Mouse (Mus musculus): ENCODE measurements around the gene Cpxm2. TPM values are rescaled to one million over a fixed set of nuclear protein-coding genes. Genes with fewer than 3 reads are reported as not detected.

Gene Cpxm2
- polyA plus RNA-seq, 1 experiment: 1.6 TPM

- Histone ChIP-seq H3K4me3 (replicated peaks; ENCODE audit: insufficient read depth, low read depth, low read length) (no peak overlapping the region), H3K4me1 (ENCODE audit: control insufficient read depth, insufficient read depth, low read length) (no peaks in the 10 kb centered on the region), H3K27ac (ENCODE audit: insufficient read depth, low read length) (no peak overlapping the region), H3K27me3 (ENCODE audit: control insufficient read depth, insufficient read depth, low read length) (no peaks in the 10 kb centered on the region; the same call in 1 of the 2 replicates)
- no peak for DNase-seq
- no peak for TF ChIP-seq POLR2A (IDR thresholded peaks at IDR 0.05; ENCODE audit: borderline replicate concordance, insufficient read depth, low read length)
- TF ChIP-seq CTCF (IDR thresholded peaks at IDR 0.05; ENCODE audit: borderline replicate concordance, insufficient read depth, low read depth, low read length): no peak
- 68% methylated on average over 7 of the region's 7 CpGs for WGBS
These were observed 31.3 kb downstream of the Cpxm2 start for GRCm38 (mm10) chr7:132123211-132123610.

GRCm38 (mm10) chr7:132119817-132120216 is 34.7 kb downstream of the Cpxm2 start:
- DNase-seq: no peak
- Histone ChIP-seq H3K27me3 (ENCODE audit: control insufficient read depth, insufficient read depth, low read length) (no peaks in the 10 kb centered on the region; the same call in 1 of the 2 replicates), H3K4me1 (ENCODE audit: control insufficient read depth, insufficient read depth, low read length) (no peaks in the 10 kb centered on the region), H3K27ac (ENCODE audit: insufficient read depth, low read length) (no peak overlapping the region), H3K4me3 (replicated peaks; ENCODE audit: insufficient read depth, low read depth, low read length) (no peak overlapping the region)
- 82% methylated on average over 4 of the region's 4 CpGs for WGBS
- TF ChIP-seq POLR2A (IDR thresholded peaks at IDR 0.05; ENCODE audit: borderline replicate concordance, insufficient read depth, low read length) (no peak), CTCF (IDR thresholded peaks at IDR 0.05; ENCODE audit: borderline replicate concordance, insufficient read depth, low read depth, low read length) (no peak)

GRCm38 (mm10) chr7:132111770-132112169 is 42.8 kb downstream of the Cpxm2 start:
- Histone ChIP-seq H3K4me3 (replicated peaks; ENCODE audit: insufficient read depth, low read depth, low read length) (no peak overlapping the region), H3K27ac (ENCODE audit: insufficient read depth, low read length) (no peak overlapping the region), H3K4me1 (ENCODE audit: control insufficient read depth, insufficient read depth, low read length) (no peaks in the 10 kb centered on the region), H3K27me3 (ENCODE audit: control insufficient read depth, insufficient read depth, low read length) (no peaks in the 10 kb centered on the region)
- 50% methylated on average over 5 of the region's 5 CpGs for WGBS
- TF ChIP-seq POLR2A (IDR thresholded peaks at IDR 0.05; ENCODE audit: borderline replicate concordance, insufficient read depth, low read length) (no peak), CTCF (IDR thresholded peaks at IDR 0.05; ENCODE audit: borderline replicate concordance, insufficient read depth, low read depth, low read length) (no peak)
- DNase-seq: peak in 1 of 2 experiments; percentile 21

GRCm38 (mm10) chr7:132110308-132110707 is 44.2 kb downstream of the Cpxm2 start:
- peak in 1 of 2 experiments; percentile 14 for DNase-seq
- no peak for TF ChIP-seq POLR2A (IDR thresholded peaks at IDR 0.05; ENCODE audit: borderline replicate concordance, insufficient read depth, low read length)
- no peak for TF ChIP-seq CTCF (IDR thresholded peaks at IDR 0.05; ENCODE audit: borderline replicate concordance, insufficient read depth, low read depth, low read length)
- Histone ChIP-seq H3K27ac (ENCODE audit: insufficient read depth, low read length) (no peak overlapping the region), H3K4me3 (replicated peaks; ENCODE audit: insufficient read depth, low read depth, low read length) (no peak overlapping the region), H3K4me1 (ENCODE audit: control insufficient read depth, insufficient read depth, low read length) (no peaks in the 10 kb centered on the region), H3K27me3 (ENCODE audit: control insufficient read depth, insufficient read depth, low read length) (no peaks in the 10 kb centered on the region)
- 93% methylated on average over 3 of the region's 3 CpGs for WGBS

GRCm38 (mm10) chr7:132106891-132107290 is 47.6 kb downstream of the Cpxm2 start:
- no peak for DNase-seq
- Histone ChIP-seq H3K4me3 (replicated peaks; ENCODE audit: insufficient read depth, low read depth, low read length) (no peak overlapping the region), H3K27me3 (ENCODE audit: control insufficient read depth, insufficient read depth, low read length) (no peaks in the 10 kb centered on the region), H3K27ac (ENCODE audit: insufficient read depth, low read length) (no peak overlapping the region), H3K4me1 (ENCODE audit: control insufficient read depth, insufficient read depth, low read length) (no peaks in the 10 kb centered on the region)
- 84% methylated on average over 4 of the region's 4 CpGs for WGBS
- no peak for TF ChIP-seq POLR2A (IDR thresholded peaks at IDR 0.05; ENCODE audit: borderline replicate concordance, insufficient read depth, low read length)

GRCm38 (mm10) chr7:132105326-132105725 is 49.2 kb downstream of the Cpxm2 start:
- TF ChIP-seq POLR2A (IDR thresholded peaks at IDR 0.05; ENCODE audit: borderline replicate concordance, insufficient read depth, low read length) (no peak), CTCF (IDR thresholded peaks at IDR 0.05; ENCODE audit: borderline replicate concordance, insufficient read depth, low read depth, low read length) (no peak)
- no peak for DNase-seq
- 88% methylated on average over 4 of the region's 4 CpGs for WGBS
- no peak overlapping the region for H3K4me3 ChIP-seq (replicated peaks; ENCODE audit: insufficient read depth, low read depth, low read length)
- H3K4me1 ChIP-seq (ENCODE audit: control insufficient read depth, insufficient read depth, low read length): no peaks in the 10 kb centered on the region
- no peaks in the 10 kb centered on the region for H3K27me3 ChIP-seq (ENCODE audit: control insufficient read depth, insufficient read depth, low read length)
- no peak overlapping the region for H3K27ac ChIP-seq (ENCODE audit: insufficient read depth, low read length)

- WGBS: 73% methylated on average over 4 of the region's 4 CpGs
- H3K27me3 ChIP-seq (ENCODE audit: control insufficient read depth, insufficient read depth, low read length): no peaks in the 10 kb centered on the region
- no peak for DNase-seq
- H3K4me3 ChIP-seq (replicated peaks; ENCODE audit: insufficient read depth, low read depth, low read length): no peak overlapping the region
- TF ChIP-seq POLR2A (IDR thresholded peaks at IDR 0.05; ENCODE audit: borderline replicate concordance, insufficient read depth, low read length) (no peak), CTCF (IDR thresholded peaks at IDR 0.05; ENCODE audit: borderline replicate concordance, insufficient read depth, low read depth, low read length) (no peak)
- no peak overlapping the region for H3K27ac ChIP-seq (ENCODE audit: insufficient read depth, low read length)
- no peaks in the 10 kb centered on the region for H3K4me1 ChIP-seq (ENCODE audit: control insufficient read depth, insufficient read depth, low read length)
These were observed 56.1 kb downstream of the Cpxm2 start for GRCm38 (mm10) chr7:132098441-132098840.

- H3K4me3 ChIP-seq (replicated peaks; ENCODE audit: insufficient read depth, low read depth, low read length): no peak overlapping the region
- TF ChIP-seq POLR2A (IDR thresholded peaks at IDR 0.05; ENCODE audit: borderline replicate concordance, insufficient read depth, low read length) (no peak), CTCF (IDR thresholded peaks at IDR 0.05; ENCODE audit: borderline replicate concordance, insufficient read depth, low read depth, low read length) (no peak)
- 86% methylated on average over 7 of the region's 7 CpGs for WGBS
- no peaks in the 10 kb centered on the region for H3K27me3 ChIP-seq (ENCODE audit: control insufficient read depth, insufficient read depth, low read length)
- no peaks in the 10 kb centered on the region for H3K4me1 ChIP-seq (ENCODE audit: control insufficient read depth, insufficient read depth, low read length)
- H3K27ac ChIP-seq (ENCODE audit: insufficient read depth, low read length): no peak overlapping the region
- no peak for DNase-seq
These were observed 59.9 kb downstream of the Cpxm2 start for GRCm38 (mm10) chr7:132094666-132095065.

Data from cerebellum, adult 2 months (tissue).